ENCODE assay signal across 8 mouse cellular contexts in the genomic region with DNA sequence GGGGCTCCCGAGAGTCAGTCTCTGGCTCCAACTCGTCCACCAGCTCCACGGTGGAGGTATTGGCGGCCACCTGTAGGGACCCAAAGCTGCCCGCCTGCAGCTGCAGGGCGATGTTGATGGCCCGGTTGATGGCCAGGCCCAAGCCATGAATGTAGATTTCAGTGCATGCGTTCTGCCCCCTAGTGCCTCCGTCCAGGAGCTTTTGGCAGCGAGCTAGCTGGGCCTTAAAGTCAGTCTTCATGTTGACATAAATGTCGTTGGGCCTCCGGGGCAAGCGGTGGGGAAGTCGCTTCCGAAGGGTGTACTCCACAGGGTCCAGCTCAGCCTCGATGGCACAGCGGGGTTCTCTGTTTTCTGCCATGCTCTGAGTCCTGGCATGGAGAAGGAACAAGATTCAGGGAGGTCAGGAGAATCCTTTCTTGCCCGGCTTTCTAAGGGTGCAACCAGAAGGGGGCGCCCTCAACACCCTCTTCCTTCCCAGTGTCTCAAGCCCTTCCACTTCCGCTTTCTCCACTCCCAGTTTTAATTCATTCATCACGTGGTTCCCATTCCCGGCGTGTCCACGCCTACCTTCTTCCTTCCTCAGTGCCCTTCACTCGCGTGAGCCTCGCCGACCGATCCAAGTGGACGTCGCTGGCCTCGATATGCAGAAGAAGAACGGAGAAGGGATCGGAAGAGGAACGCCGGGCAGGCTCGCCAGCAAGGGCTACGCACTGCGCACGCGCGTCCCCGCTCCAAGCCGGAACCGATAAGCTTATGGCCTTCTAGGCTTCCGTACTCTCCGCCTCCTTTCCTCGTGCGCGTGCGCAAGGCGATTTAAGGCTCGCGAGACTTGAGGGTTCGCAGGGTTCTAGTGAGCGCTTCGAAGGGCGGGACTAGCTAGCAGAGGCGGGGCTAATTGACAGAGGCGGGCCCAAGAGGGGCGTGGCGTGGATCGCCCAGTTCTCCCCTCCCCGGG. TPM values are rescaled to one million over a fixed set of nuclear protein-coding genes. Genes with fewer than 3 reads are reported as not detected.
A peak's percentile ranks its signal among the peaks of the same experiment; 100 is the strongest.
DNase-seq lines count a peak whose midpoint lies in the region; ATAC-seq lines count a peak whose summit lies in the region.

Pop7 (minus strand) TSS at position 810 of the 958 bp plus-strand sequence.

- ATAC-seq in inflammation-experienced regulatory T-cells, adult 6 months: peak; percentile 93
- ATAC-seq in megakaryocyte-erythroid progenitor cell, adult 5-6 weeks (replicated peaks; ENCODE audit: low FRiP score, low TSS enrichment, poor library complexity, severe bottlenecking): peak; percentile 89

- intact Hi-C loops in gastrocnemius, postnatal 14 days (cut with DNase I; ENCODE audit: low total_unique reads): no loop called here
- intact Hi-C loops in left cerebral cortex, postnatal 10 days (cut with DNase I): no loop called here

- DNase-seq in adrenal gland, adult (ENCODE audit: inconsistent age in 2 of 2, low spot score in 1 of 2): peak; percentile 100
- DNase-seq in embryo, embryonic 10.5 days (ENCODE audit: low spot score): peak; percentile 100
- peak; percentile 99 for DNase-seq in gastrocnemius, postnatal 14 days
- DNase-seq in left cerebral cortex, postnatal 10 days (ENCODE audit: extremely low spot score in 1 of 2, low spot score in 2 of 2): peak; percentile 99 to 100
- peak; percentile 100 for DNase-seq in right cerebral cortex, postnatal 25 days
- peak; percentile 100 for DNase-seq in urinary bladder, postnatal 4 days (ENCODE audit: low spot score in 2 of 2)

RNA-seq across cellular contexts. Expression of gene Pop7, which starts in this region (rescaled TPM):
- 10 to 100 TPM; 15.9 to 16.1 TPM for total RNA-seq in gastrocnemius, postnatal 14 days (2021)
- 10 to 100 TPM; 51.1 to 61.5 (median 59.1) TPM for polyA plus RNA-seq in inflammation-experienced regulatory T-cells, adult 6 months (2017; shearing (Covaris generic))
- 10 to 100 TPM; 36.5 to 36.8 TPM for total RNA-seq in left cerebral cortex, postnatal 10 days (2021)
- total RNA-seq in megakaryocyte-erythroid progenitor cell, adult 5-6 weeks (2014; fragmentation: Nextera tagmentation): 51.2 and 51.5 TPM in 2 replicates
- 26.6 and 34.2 TPM in 2 replicates for total RNA-seq in megakaryocyte-erythroid progenitor cell, adult 5-6 weeks (2017)

Comparison
In these comparisons a context has a peak if more than half of its experiments do, and no peak if none do; other contexts are left out.
1. Peak in every context shown above with its lines: DNase-seq and ATAC-seq.